Mouse (Mus musculus) heart, embryonic 15.5 days (tissue): Measurements from ENCODE around the gene Ergic2. TPM values are rescaled to one million over a fixed set of nuclear protein-coding genes. Genes with fewer than 3 reads are reported as not detected.

Source experiments
- ATAC-seq: fragments of 200-750 bp; cut with Nextera tagmentation; replicated peaks from 2 replicates; pipeline ENCODE4 v1.8.0; 2017; ENCODE audit warnings: low read depth, moderate TSS enrichment; ENCODE audit not compliant: insufficient number of reproducible peaks, insufficient read depth, low FRiP score
- H3K27ac ChIP-seq: fragments of 300-500 bp; sonication (generic); 2 replicates; pipeline ENCODE4 v1.5.1; 2015; ENCODE audit warnings: mild to moderate bottlenecking, inconsistent platforms
- H3K27me3 ChIP-seq: fragments of 300-500 bp; sonication (generic); 2 replicates; pipeline ENCODE4 v1.6.1; 2015; ENCODE audit warnings: inconsistent platforms
- H3K36me3 ChIP-seq: fragments of 300-500 bp; sonication (generic); 2 replicates; pipeline ENCODE4 v1.6.1; 2015; ENCODE audit warnings: mild to moderate bottlenecking, inconsistent platforms
- H3K4me1 ChIP-seq: fragments of 300-500 bp; sonication (generic); replicated peaks from 2 replicates; pipeline ENCODE4 v1.6.1; 2015; ENCODE audit warnings: inconsistent platforms
- H3K4me2 ChIP-seq: fragments of 300-500 bp; sonication (generic); 2 replicates; pipeline ENCODE4 v1.6.1; 2015; ENCODE audit warnings: inconsistent platforms, mild to moderate bottlenecking, moderate library complexity
- H3K4me3 ChIP-seq: fragments of 300-500 bp; sonication (generic); 2 replicates; pipeline ENCODE4 v1.5.1; 2015; ENCODE audit warnings: mild to moderate bottlenecking, inconsistent platforms
- H3K9ac ChIP-seq: fragments of 300-500 bp; sonication (generic); 2 replicates; pipeline ENCODE4 v1.6.1; 2015; ENCODE audit warnings: mild to moderate bottlenecking, inconsistent platforms
- H3K9me3 ChIP-seq: fragments of 300-500 bp; sonication (generic); replicated peaks from 2 replicates; pipeline ENCODE4 v1.6.1; 2016; ENCODE audit warnings: inconsistent platforms
- WGBS: fragments of 180-500 bp; shearing (Covaris S2); methylation state at CpG from one replicate; pipeline ENCODE4 v1.1.7; 2015; ENCODE audit warnings: mixed read lengths; 5-methylcytosine and 5-hydroxymethylcytosine counted together
- polyA plus RNA-seq: library from polyadenylated mRNA; unstranded; fragments of >200 nt; fragmentation: Nextera tagmentation; extraction: Ambion mirVana; gene quantifications from 2 replicates; pipeline ENCODE4 v1.2.1, GENCODE M21; 2015

Ergic2 gene
- polyA plus RNA-seq, 1 experiment from 2014 or later = 144 TPM

DNA sequence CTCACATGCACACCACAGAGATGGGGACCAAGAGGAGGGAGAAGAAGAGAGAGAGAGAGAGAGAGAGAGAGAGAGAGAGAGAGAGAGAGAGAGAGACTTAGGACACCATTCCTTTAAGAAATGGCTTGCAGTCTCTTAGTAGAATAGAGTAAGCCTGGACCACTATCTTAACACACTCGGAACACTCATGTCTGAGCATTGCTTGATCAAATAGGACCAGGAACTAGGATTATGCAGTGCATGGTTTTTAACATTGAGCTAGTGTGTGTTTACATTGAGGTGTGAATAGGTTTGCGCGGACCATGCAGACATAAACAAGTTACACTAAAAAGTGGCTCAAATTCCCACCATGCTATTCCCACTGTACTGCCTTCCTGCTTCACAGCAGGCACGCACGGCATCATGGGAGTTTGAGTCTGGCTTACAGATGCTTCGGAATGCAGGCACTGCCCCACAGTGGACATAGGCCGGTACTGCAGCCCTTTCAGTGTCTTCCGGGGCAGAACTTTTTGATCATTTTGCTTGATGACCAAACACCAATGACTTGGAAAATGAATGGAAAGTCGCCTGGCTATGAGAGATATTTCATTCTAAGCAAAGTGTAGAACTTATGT is 76.3 kb downstream of the Ergic2 start:
- Histone ChIP-seq H3K27me3 (no peaks in the 10 kb centered on the region), H3K4me3 (no peak overlapping the region), H3K4me2 (no peak overlapping the region), H3K4me1 (no peaks in the 10 kb centered on the region), H3K27ac (no peak overlapping the region), H3K36me3 (no peaks in the 10 kb centered on the region), H3K9ac (no peak overlapping the region), H3K9me3 (no peaks in the 10 kb centered on the region)
- no peak for ATAC-seq
- 28% methylated on average over 9 of the region's 9 CpGs for WGBS

DNA sequence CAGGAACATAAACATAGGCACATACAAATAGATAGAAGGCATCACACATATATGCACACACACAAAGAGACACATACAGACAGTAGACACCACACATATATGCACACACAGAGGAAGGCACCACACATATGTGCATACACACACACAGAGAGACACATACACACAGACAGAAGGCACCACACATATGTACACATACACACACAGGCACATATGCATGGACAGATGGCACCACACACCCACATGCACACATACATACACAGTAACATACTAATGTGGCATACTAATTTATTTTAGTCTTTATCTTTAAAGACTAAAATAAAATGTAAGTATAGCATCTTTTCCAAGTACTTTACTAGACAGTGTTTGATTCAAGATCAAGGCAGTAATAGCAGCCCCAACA is 78.6 kb downstream of the Ergic2 start:
- H3K4me3 ChIP-seq = no peak overlapping the region
- H3K27me3 ChIP-seq = no peaks in the 10 kb centered on the region
- H3K4me1 ChIP-seq = no peaks in the 10 kb centered on the region
- no peak overlapping the region for H3K27ac ChIP-seq
- no peak overlapping the region for H3K4me2 ChIP-seq
- no peaks in the 10 kb centered on the region for H3K9me3 ChIP-seq
- ATAC-seq = no peak
- H3K36me3 ChIP-seq = no peaks in the 10 kb centered on the region
- H3K9ac ChIP-seq = no peak overlapping the region

DNA sequence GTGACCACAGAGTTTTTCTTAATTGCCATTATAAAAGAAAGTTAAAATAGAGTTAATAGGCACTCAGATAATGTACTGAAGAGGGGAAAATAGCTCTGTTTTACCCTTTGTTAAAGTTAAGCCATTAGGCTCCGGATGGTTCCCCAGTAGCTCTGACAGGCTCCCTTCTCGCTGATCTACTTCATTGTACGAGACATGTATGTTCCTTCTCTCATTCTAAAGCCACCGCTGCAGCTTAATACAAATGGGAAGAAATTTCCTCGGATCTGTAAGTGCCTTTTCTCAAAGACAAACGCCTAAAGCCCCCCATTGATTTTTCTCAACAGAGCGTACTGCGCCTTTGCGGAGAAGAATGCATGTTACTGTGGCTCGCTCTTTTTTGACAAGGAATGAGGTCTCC is 79.9 kb downstream of the Ergic2 start:
- no peaks in the 10 kb centered on the region for H3K9me3 ChIP-seq
- WGBS = 77% methylated on average over 10 of the region's 10 CpGs
- no peak overlapping the region for H3K9ac ChIP-seq
- no peaks in the 10 kb centered on the region for H3K36me3 ChIP-seq
- H3K27me3 ChIP-seq = no peaks in the 10 kb centered on the region
- no peak overlapping the region for H3K4me2 ChIP-seq
- no peak overlapping the region for H3K4me3 ChIP-seq
- H3K4me1 ChIP-seq = no peaks in the 10 kb centered on the region
- no peak overlapping the region for H3K27ac ChIP-seq
- ATAC-seq = no peak

Other genes with a start within 250 kb of the Ergic2 start
- 0.96 and 1.4 TPM in 2 replicates for gene Far2, start 165.1 kb downstream of the Ergic2 start, polyA plus RNA-seq
- gene Tmtc1, start 232.0 kb upstream of the Ergic2 start, polyA plus RNA-seq = 2.2 and 3.1 TPM in 2 replicates